Mouse (Mus musculus) ovary, adult 18-20 months (tissue): ENCODE measurements around the gene Rasd1.
A peak's percentile ranks its signal among the peaks of the same experiment; 100 is the strongest.
"Not testable (repeated sequence)": the region's sequence is repeated elsewhere in the genome, so short reads cannot be mapped to it uniquely, and the experiment has no call there.

Source experiments
- DNase-seq: peaks from one replicate; pipeline ENCODE4 v3.0.0; 2022; ENCODE audit warnings: low spot score, mixed read lengths

Rasd1 gene

GRCm38 (mm10) chr11:59960476-59961337 is 4.0 kb downstream of the Rasd1 start:
- DNase-seq = no peak

GRCm38 (mm10) chr11:59959453-59959852 is 5.3 kb downstream of the Rasd1 start:
- peak; percentile 65 for DNase-seq

- peak; percentile 82 for DNase-seq
These were observed 8.0 kb downstream of the Rasd1 start for GRCm38 (mm10) chr11:59956749-59957148.

- DNase-seq = no peak
These were observed 11.9 kb downstream of the Rasd1 start for GRCm38 (mm10) chr11:59952892-59953291.

- no peak for DNase-seq
These were observed 16.4 kb downstream of the Rasd1 start for GRCm38 (mm10) chr11:59948401-59948767.

- DNase-seq = peak; percentile 92
These were observed 16.9 kb downstream of the Rasd1 start, which contains the start of gene Med9 for GRCm38 (mm10) chr11:59947752-59948400. Med9 (plus strand) TSS chr11:59948206.

- not testable (repeated sequence) for DNase-seq
These were observed 19.9 kb downstream of the Rasd1 start for GRCm38 (mm10) chr11:59944855-59945254.

GRCm38 (mm10) chr11:59941391-59941790 is 23.4 kb downstream of the Rasd1 start:
- DNase-seq = no peak

GRCm38 (mm10) chr11:59940645-59941044 is 24.1 kb downstream of the Rasd1 start:
- no peak for DNase-seq

GRCm38 (mm10) chr11:59939821-59940220 is 24.9 kb downstream of the Rasd1 start:
- DNase-seq = no peak

- DNase-seq = peak; percentile 86
These were observed 27.1 kb downstream of the Rasd1 start for GRCm38 (mm10) chr11:59937615-59938014.

- no peak for DNase-seq
These were observed 27.7 kb downstream of the Rasd1 start for GRCm38 (mm10) chr11:59937023-59937422.

GRCm38 (mm10) chr11:59933943-59934342 is 30.8 kb downstream of the Rasd1 start:
- peak; percentile 65 for DNase-seq

- no peak for DNase-seq
These were observed 32.0 kb downstream of the Rasd1 start for GRCm38 (mm10) chr11:59932560-59933337.

- DNase-seq = no peak
These were observed 34.7 kb downstream of the Rasd1 start for GRCm38 (mm10) chr11:59930031-59930430.

- no peak for DNase-seq
These were observed 43.5 kb downstream of the Rasd1 start for GRCm38 (mm10) chr11:59921265-59921664.

- DNase-seq = no peak
These were observed 44.4 kb downstream of the Rasd1 start for GRCm38 (mm10) chr11:59920331-59920730.

GRCm38 (mm10) chr11:59919401-59919800 is 45.3 kb downstream of the Rasd1 start:
- DNase-seq = no peak

- DNase-seq = no peak
These were observed 46.7 kb downstream of the Rasd1 start for GRCm38 (mm10) chr11:59918014-59918413.

- no peak for DNase-seq
These were observed 51.0 kb downstream of the Rasd1 start for GRCm38 (mm10) chr11:59913702-59914101.
